Mouse (Mus musculus): ENCODE results near the gene Phf5a.

Gene Phf5a

GRCm38 (mm10) chr15:81886795-81887550 lies 15.3 kb upstream of the Phf5a start:
- no peak for DNase-seq (ENCODE audit: low read depth in 2 of 2, low spot score in 2 of 2)

- no peak for DNase-seq (ENCODE audit: low read depth in 2 of 2, low spot score in 2 of 2)
Measured at GRCm38 (mm10) chr15:81885418-81885934, 13.8 kb upstream of the Phf5a start.

- DNase-seq (ENCODE audit: low read depth in 2 of 2, low spot score in 2 of 2) = no peak
Measured at GRCm38 (mm10) chr15:81882348-81882747, 10.6 kb upstream of the Phf5a start.

- DNase-seq (ENCODE audit: low read depth in 2 of 2, low spot score in 2 of 2) = no peak
Measured at GRCm38 (mm10) chr15:81879531-81880401, 8.1 kb upstream of the Phf5a start.

GRCm38 (mm10) chr15:81872262-81873136 lies 788 bp upstream of the Phf5a start, which contains the start of gene Aco2:
Gene Aco2 (plus strand): TSS chr15:81872309.
- DNase-seq (ENCODE audit: low read depth in 2 of 2, low spot score in 2 of 2) = peak; percentile 99 to 100

- DNase-seq (ENCODE audit: low read depth in 2 of 2, low spot score in 2 of 2) = no peak
Measured at GRCm38 (mm10) chr15:81869985-81870384, 1.7 kb downstream of the Phf5a start.

GRCm38 (mm10) chr15:81864238-81864637 lies 7.5 kb downstream of the Phf5a start:
- no peak for DNase-seq (ENCODE audit: low read depth in 2 of 2, low spot score in 2 of 2)

GRCm38 (mm10) chr15:81860471-81861135 lies 11.1 kb downstream of the Phf5a start:
- no peak for DNase-seq (ENCODE audit: low read depth in 2 of 2, low spot score in 2 of 2)

- peak; percentile 81 to 84 for DNase-seq (ENCODE audit: low read depth in 2 of 2, low spot score in 2 of 2)
Measured at GRCm38 (mm10) chr15:81859330-81860255, 12.1 kb downstream of the Phf5a start.

GRCm38 (mm10) chr15:81858517-81859329 lies 13.0 kb downstream of the Phf5a start, which contains the start of gene Tob2:
Gene Tob2 (minus strand): TSS chr15:81858796.
- peak; percentile 54 to 60 for DNase-seq (ENCODE audit: low read depth in 2 of 2, low spot score in 2 of 2)

- DNase-seq (ENCODE audit: low read depth in 2 of 2, low spot score in 2 of 2) = peak; percentile 80 to 82
Measured at GRCm38 (mm10) chr15:81858138-81858516, 13.6 kb downstream of the Phf5a start.

- DNase-seq (ENCODE audit: low read depth in 2 of 2, low spot score in 2 of 2) = no peak
Measured at GRCm38 (mm10) chr15:81857724-81858116, 14.0 kb downstream of the Phf5a start.

- DNase-seq (ENCODE audit: low read depth in 2 of 2, low spot score in 2 of 2) = no peak
Measured at GRCm38 (mm10) chr15:81856938-81857723, 14.6 kb downstream of the Phf5a start.

- peak; percentile 54 to 61 for DNase-seq (ENCODE audit: low read depth in 2 of 2, low spot score in 2 of 2)
Measured at GRCm38 (mm10) chr15:81856030-81856790, 15.5 kb downstream of the Phf5a start.

- DNase-seq (ENCODE audit: low read depth in 2 of 2, low spot score in 2 of 2) = no peak
Measured at GRCm38 (mm10) chr15:81853081-81853480, 18.6 kb downstream of the Phf5a start.

- DNase-seq (ENCODE audit: low read depth in 2 of 2, low spot score in 2 of 2) = no peak
Measured at GRCm38 (mm10) chr15:81852411-81853000, 19.2 kb downstream of the Phf5a start.
